Mouse (Mus musculus) MEL (cell line): ENCODE results near the gene Zdhhc14. TPM values are rescaled to one million over a fixed set of nuclear protein-coding genes. Genes with fewer than 3 reads are reported as not detected.

Experiments used
- DNase-seq: peaks from one replicate; pipeline ENCODE4 v3.0.0; 2011; ENCODE audit warnings: low read depth, low spot score
- H3K27ac ChIP-seq: 2 replicates; pipeline ENCODE4 v1.5.1; 2012; ENCODE audit warnings: low read depth, mild to moderate bottlenecking, control low read depth, low read length, moderate library complexity; ENCODE audit not compliant: control insufficient read depth
- H3K27me3 ChIP-seq, 2 experiments: fragments of 150-350 bp in 1 of 2; sonication (generic) in 1 of 2; 2 replicates each; pipeline ENCODE4 v1.6.1; 2012; ENCODE audit warnings: low read length in 2 of 2, mild to moderate bottlenecking in 2 of 2, improper control_type of control experiment in 1 of 2, moderate library complexity in 1 of 2; ENCODE audit not compliant: insufficient read depth in 2 of 2, control insufficient read depth in 1 of 2
- H3K36me3 ChIP-seq, 2 experiments: 2 replicates each; pipeline ENCODE4 v1.6.1; 2012 to 2014; ENCODE audit warnings: low read length in 2 of 2, improper control_type of control experiment in 1 of 2, inconsistent platforms in 1 of 2, mild to moderate bottlenecking in 1 of 2; ENCODE audit not compliant: insufficient read depth in 2 of 2, control insufficient read depth in 1 of 2
- H3K4me1 ChIP-seq, 2 experiments: fragments of 150-350 bp in 1 of 2; sonication (generic) in 1 of 2; 2 replicates each; pipeline ENCODE4 v1.6.1; 2012; ENCODE audit warnings: low read length in 2 of 2, improper control_type of control experiment in 1 of 2, mild to moderate bottlenecking in 1 of 2; ENCODE audit not compliant: insufficient read depth in 2 of 2, control insufficient read depth in 1 of 2
- H3K4me3 ChIP-seq, 2 experiments: fragments of 150-350 bp in 1 of 2; sonication (generic) in 1 of 2; 2 replicates each; pipeline ENCODE4 v1.5.1; 2012; ENCODE audit warnings: low read depth in 2 of 2, low read length in 2 of 2, mild to moderate bottlenecking in 2 of 2, moderate library complexity in 2 of 2, control low read depth in 1 of 2, improper control_type of control experiment in 1 of 2; ENCODE audit not compliant: control insufficient read depth in 1 of 2, insufficient read depth in 1 of 2
- H3K79me2 ChIP-seq: 2 replicates; pipeline ENCODE4 v1.6.1; 2012; ENCODE audit warnings: mild to moderate bottlenecking, low read length, moderate library complexity; ENCODE audit not compliant: control insufficient read depth, poor library complexity, insufficient read depth
- H3K9ac ChIP-seq: 2 replicates; pipeline ENCODE4 v1.6.1; 2012; ENCODE audit warnings: low read depth, mild to moderate bottlenecking, control low read depth, low read length, moderate library complexity; ENCODE audit not compliant: control insufficient read depth, poor library complexity, severe bottlenecking
- H3K9me3 ChIP-seq: fragments of 150-350 bp; sonication (generic); replicated peaks from 2 replicates; pipeline ENCODE4 v1.6.1; 2012; ENCODE audit warnings: mild to moderate bottlenecking, low read length, improper control_type of control experiment, moderate library complexity; ENCODE audit not compliant: insufficient read depth
- CTCF ChIP-seq, 3 experiments: IDR thresholded peaks in 2 of 3; conservative IDR thresholded peaks in 1 of 3; 2 replicates each; pipeline ENCODE4 v1.5.1; 2011 to 2012; ENCODE audit warnings: low read length in 3 of 3, low read depth in 2 of 3, mild to moderate bottlenecking in 2 of 3, improper control_type of control experiment in 1 of 3, inconsistent platforms in 1 of 3, mixed read lengths in 1 of 3, moderate library complexity in 1 of 3; ENCODE audit not compliant: control insufficient read depth in 1 of 3, insufficient read depth in 1 of 3, poor library complexity in 1 of 3, severe bottlenecking in 1 of 3
- E2F4 ChIP-seq: IDR thresholded peaks from 2 replicates; pipeline ENCODE4 v1.6.1; 2011; ENCODE audit warnings: low read depth, low read length, improper control_type of control experiment, borderline replicate concordance
- EP300 ChIP-seq, 2 experiments: IDR thresholded peaks; 2 replicates each; pipeline ENCODE4 v1.6.1; 2011; ENCODE audit warnings: improper control_type of control experiment in 2 of 2, low read length in 2 of 2, low read depth in 1 of 2, mild to moderate bottlenecking in 1 of 2
- GABPA ChIP-seq: IDR thresholded peaks from 2 replicates; pipeline ENCODE4 v1.6.1; 2012; ENCODE audit warnings: low read depth, mild to moderate bottlenecking, inconsistent platforms, low read length, improper control_type of control experiment, moderate library complexity
- JUND ChIP-seq: IDR thresholded peaks from 2 replicates; pipeline ENCODE4 v1.6.1; 2011; ENCODE audit warnings: low read depth, mild to moderate bottlenecking, improper control_type of control experiment, low read length
- MAX ChIP-seq: IDR thresholded peaks from 2 replicates; pipeline ENCODE4 v1.6.1; 2011; ENCODE audit warnings: low read length, improper control_type of control experiment
- MAZ ChIP-seq: IDR thresholded peaks from 2 replicates; pipeline ENCODE4 v1.6.1; 2012; ENCODE audit warnings: low read depth, mild to moderate bottlenecking, inconsistent platforms, low read length, improper control_type of control experiment
- MYC ChIP-seq: IDR thresholded peaks from 2 replicates; pipeline ENCODE4 v1.6.1; 2011; ENCODE audit warnings: low read depth, mild to moderate bottlenecking, low read length, improper control_type of control experiment, moderate library complexity
- POLR2AphosphoS2 ChIP-seq: IDR thresholded peaks from 2 replicates; pipeline ENCODE4 v1.6.1; 2011; ENCODE audit warnings: low read length, improper control_type of control experiment
- RAD21 ChIP-seq: IDR thresholded peaks from 2 replicates; pipeline ENCODE4 v1.6.1; 2011; ENCODE audit warnings: mild to moderate bottlenecking, low read depth, low read length, improper control_type of control experiment
- SMC3 ChIP-seq: IDR thresholded peaks from 2 replicates; pipeline ENCODE4 v1.6.1; 2011; ENCODE audit warnings: low read depth, low read length, improper control_type of control experiment
- TAL1 ChIP-seq: IDR thresholded peaks from 2 replicates; pipeline ENCODE4 v1.6.1; 2012; ENCODE audit warnings: mild to moderate bottlenecking, inconsistent platforms, low read length, moderate library complexity, mixed read lengths
- USF1 ChIP-seq: IDR thresholded peaks from 2 replicates; pipeline ENCODE4 v1.6.1; 2014; ENCODE audit warnings: low read depth, mild to moderate bottlenecking, inconsistent platforms, low read length, improper control_type of control experiment, moderate library complexity
- ZC3H11A ChIP-seq: IDR thresholded peaks from 2 replicates; pipeline ENCODE4 v1.6.1; 2012; ENCODE audit warnings: low read depth, mild to moderate bottlenecking, inconsistent platforms, low read length, improper control_type of control experiment
- ZMIZ1 ChIP-seq: IDR thresholded peaks from 2 replicates; pipeline ENCODE4 v1.6.1; 2012; ENCODE audit warnings: low read depth, mild to moderate bottlenecking, inconsistent platforms, low read length, improper control_type of control experiment, moderate library complexity
- ZNF384 ChIP-seq: IDR thresholded peaks from 2 replicates; pipeline ENCODE4 v1.6.1; 2012; ENCODE audit warnings: low read depth, mild to moderate bottlenecking, inconsistent platforms, low read length, improper control_type of control experiment
- polyA plus RNA-seq, 2 experiments: library from polyadenylated mRNA; stranded (reverse) in 1 of 2; unstranded in 1 of 2; fragments of >175 nt in 1 of 2; fragments of >200 nt in 1 of 2; gene quantifications; 2 replicates each; pipeline versions ENCODE4 v1.2.1 to v1.2.4; 2012; ENCODE audit warnings: low replicate concordance in 2 of 2, low read depth in 1 of 2; ENCODE audit not compliant: insufficient read length in 2 of 2, insufficient read depth in 1 of 2, missing spikeins in 1 of 2
- total RNA-seq: library from RNA; depleted of rRNA; stranded (reverse); fragments of 300-350 nt; gene quantifications from 2 replicates; pipeline ENCODE4 v1.2.3, GENCODE M21; 2012

Gene Zdhhc14
- total and polyA plus RNA-seq, 3 experiments: 3.4 to 4.9 TPM; not detected in 1

DNA sequence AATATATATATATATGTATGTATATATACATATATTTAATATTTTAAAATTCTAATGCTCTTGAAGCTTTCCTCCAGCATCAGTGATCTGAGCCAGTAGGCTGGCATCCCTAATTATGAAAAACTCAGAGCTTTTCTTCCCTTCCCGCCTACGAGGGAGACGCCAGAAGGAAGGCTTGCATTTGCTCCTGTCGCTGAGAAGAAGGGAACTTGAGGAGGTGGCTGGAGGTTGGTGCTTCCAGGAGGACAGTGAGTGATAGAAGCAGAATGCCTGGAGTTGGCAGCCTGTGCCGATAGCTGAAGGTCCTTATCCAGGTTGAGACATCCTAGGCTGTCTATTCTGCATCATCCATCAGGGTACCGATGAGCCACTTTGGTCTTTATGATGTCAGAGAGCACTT, 37.2 kb downstream of the Zdhhc14 start:
- H3K36me3 ChIP-seq: peaks cover 0 to 5% of the 10 kb centered on the region in 2 experiments; a peak in 1 of 4 replicates
- H3K9ac ChIP-seq: no peak overlapping the region
- H3K9me3 ChIP-seq: no peaks in the 10 kb centered on the region
- H3K27me3 ChIP-seq: no peaks in the 10 kb centered on the region
- H3K79me2 ChIP-seq: no peaks in the 10 kb centered on the region
- H3K4me3 ChIP-seq: no peak overlapping the region
- H3K4me1 ChIP-seq: no peaks in the 10 kb centered on the region; a peak in 1 of 4 replicates
- H3K27ac ChIP-seq: no peak overlapping the region
- TF ChIP-seq MAZ: no peak
- TF ChIP-seq E2F4: no peak
- no peak for TF ChIP-seq JUND
- no peak for TF ChIP-seq SMC3
- TF ChIP-seq USF1: no peak
- no peak for TF ChIP-seq ZMIZ1
- TF ChIP-seq GABPA: no peak
- no peak for DNase-seq

DNA sequence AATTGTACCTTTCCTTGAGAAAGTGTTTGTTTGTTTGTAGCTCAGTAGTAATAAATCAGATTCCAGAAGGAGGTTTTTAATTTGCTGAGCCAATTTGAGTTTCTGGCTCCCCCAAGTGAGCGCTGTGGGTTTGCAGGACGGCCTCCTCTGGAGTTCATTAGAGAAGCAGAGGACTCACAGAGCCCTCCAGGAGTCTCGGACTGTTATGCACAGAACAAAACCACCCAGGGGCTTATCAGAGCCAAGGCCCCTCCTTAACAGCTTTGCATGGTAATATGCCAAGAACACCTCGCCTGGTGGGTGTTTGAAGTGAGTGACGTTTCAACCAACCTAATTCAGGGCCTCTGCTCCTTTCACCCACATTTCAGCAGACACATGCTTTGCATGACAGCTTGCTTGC, 40.5 kb downstream of the Zdhhc14 start:
- H3K27ac ChIP-seq: no peak overlapping the region
- peaks cover 0 to 5% of the 10 kb centered on the region in 2 experiments; a peak in 1 of 4 replicates for H3K36me3 ChIP-seq
- H3K4me3 ChIP-seq: no peak overlapping the region
- DNase-seq: peak; percentile 38
- H3K9ac ChIP-seq: no peak overlapping the region
- TF ChIP-seq MYC (no peak), RAD21 (peak; percentile 34), SMC3 (peak; percentile 43), CTCF (IDR thresholded peaks at IDR 0.05 in 2 of 3, conservative IDR thresholded peaks at IDR 0.05 in 1 of 3; ENCODE audit: control insufficient read depth in 1 of 3, insufficient read depth in 1 of 3, low read depth in 2 of 3, low read length in 3 of 3, poor library complexity in 1 of 3, severe bottlenecking in 1 of 3) (peak in 2 of 3 experiments; percentile 20 to 27; a peak in 2 of 6 replicates)
- no peaks in the 10 kb centered on the region; a peak in 1 of 4 replicates for H3K4me1 ChIP-seq
- no peaks in the 10 kb centered on the region for H3K27me3 ChIP-seq
- H3K79me2 ChIP-seq: no peaks in the 10 kb centered on the region
- no peaks in the 10 kb centered on the region for H3K9me3 ChIP-seq

DNA sequence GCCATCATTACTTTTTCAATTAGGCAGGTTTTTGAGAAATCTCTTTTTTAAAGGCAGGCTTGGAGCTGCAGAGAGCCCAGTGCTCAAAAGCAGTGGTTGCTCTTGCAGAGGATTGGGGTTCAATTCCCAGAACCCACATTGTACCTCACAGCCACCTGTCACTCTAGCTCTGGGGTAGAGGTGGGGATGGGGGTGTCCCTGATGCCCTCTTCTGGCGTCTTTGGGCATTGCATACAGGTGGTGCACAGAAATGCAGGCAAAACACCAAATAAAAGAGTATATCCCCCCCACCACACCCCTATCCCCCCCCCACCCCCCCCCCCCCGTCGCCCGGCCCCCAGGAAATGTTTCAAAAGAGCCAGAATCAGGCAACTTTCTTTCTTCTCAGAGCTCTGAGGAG, 43.0 kb downstream of the Zdhhc14 start:
- Histone ChIP-seq H3K27me3 (no peaks in the 10 kb centered on the region), H3K36me3 (peaks cover 0 to 8% of the 10 kb centered on the region in 2 experiments; a peak in 1 of 4 replicates)
- DNase-seq: peak; percentile 60

More for the DNA sequence above, 43.0 kb downstream of the Zdhhc14 start:
- Histone ChIP-seq H3K9me3 (no peaks in the 10 kb centered on the region), H3K79me2 (no peaks in the 10 kb centered on the region), H3K9ac (no peak overlapping the region), H3K27ac (no peak overlapping the region), H3K4me3 (no peak overlapping the region), H3K4me1 (peaks cover 0 to 4% of the 10 kb centered on the region in 2 experiments; a peak in 2 of 4 replicates)
- TF ChIP-seq SMC3: peak; percentile 90
- no peak for TF ChIP-seq EP300 (IDR thresholded peaks at IDR 0.05; ENCODE audit: low read depth in 1 of 2, low read length in 2 of 2)
- peak; percentile 86 for TF ChIP-seq ZC3H11A
- no peak for TF ChIP-seq ZNF384
- TF ChIP-seq CTCF (IDR thresholded peaks at IDR 0.05 in 2 of 3, conservative IDR thresholded peaks at IDR 0.05 in 1 of 3; ENCODE audit: control insufficient read depth in 1 of 3, insufficient read depth in 1 of 3, low read depth in 2 of 3, low read length in 3 of 3, poor library complexity in 1 of 3, severe bottlenecking in 1 of 3): peak; percentile 68 to 82 (median 73)
- TF ChIP-seq RAD21: peak; percentile 67
- no peak for TF ChIP-seq MAX
- TF ChIP-seq POLR2AphosphoS2: no peak
- TF ChIP-seq TAL1: no peak
- TF ChIP-seq USF1: no peak
- TF ChIP-seq MAZ: no peak
- TF ChIP-seq ZMIZ1: no peak
